Mouse (Mus musculus): ENCODE measurements at regions not wholly inside any gene's neighbourhood (a gene's known extent, or its start where the extent isn't known, plus 50 kb on each side); places are given as distances from the start of the nearest gene placed in this dataset.

DNA sequence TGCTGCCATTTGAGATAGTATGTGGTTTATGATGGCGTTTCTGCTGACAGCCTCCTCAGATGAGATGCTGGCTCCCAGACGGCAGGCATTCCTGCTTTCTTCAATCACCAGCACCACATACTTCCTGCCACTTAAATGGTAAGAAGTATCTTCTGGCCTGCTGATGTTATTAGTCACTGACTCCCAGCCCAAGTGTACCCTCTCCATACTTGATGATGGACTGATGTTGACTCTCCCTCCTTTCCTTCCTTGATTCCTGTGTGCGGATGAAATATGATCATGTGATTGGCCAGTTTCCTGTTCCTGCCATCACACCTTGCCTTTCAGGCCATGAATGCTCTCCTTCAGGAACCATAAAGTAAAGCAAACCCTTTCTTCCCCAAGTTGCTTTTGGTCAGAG lies 50.8 kb upstream of the Rpl10-ps3 start:
- no peak for ATAC-seq

- ATAC-seq, result no peak
Observed at GRCm38 (mm10) chr9:50396051-50396450, 51.3 kb upstream of the Rpl10-ps3 start.

GRCm38 (mm10) chr9:50408396-50408795 lies 63.6 kb upstream of the Rpl10-ps3 start:
- ATAC-seq, result no peak

DNA sequence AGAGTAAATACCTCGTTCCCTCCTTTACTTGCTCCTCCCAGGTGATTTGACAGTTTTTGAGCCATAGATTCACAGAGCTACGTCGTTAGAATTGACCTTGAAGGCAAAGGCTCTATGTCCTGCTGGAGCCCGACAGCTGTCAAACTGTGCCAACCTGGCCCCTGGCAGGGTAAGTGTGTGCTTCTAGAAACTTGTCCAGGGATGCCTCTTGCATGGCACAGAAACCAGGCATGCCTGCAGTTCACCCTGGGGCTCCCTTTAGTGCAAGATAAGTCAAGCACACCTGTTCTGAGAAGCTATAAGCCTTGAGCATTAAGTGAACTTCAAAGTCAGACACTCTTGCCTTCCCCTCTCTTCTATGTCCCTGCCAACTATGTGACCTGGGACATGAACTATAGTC lies 64.1 kb upstream of the Rpl10-ps3 start:
- no peak for ATAC-seq

DNA sequence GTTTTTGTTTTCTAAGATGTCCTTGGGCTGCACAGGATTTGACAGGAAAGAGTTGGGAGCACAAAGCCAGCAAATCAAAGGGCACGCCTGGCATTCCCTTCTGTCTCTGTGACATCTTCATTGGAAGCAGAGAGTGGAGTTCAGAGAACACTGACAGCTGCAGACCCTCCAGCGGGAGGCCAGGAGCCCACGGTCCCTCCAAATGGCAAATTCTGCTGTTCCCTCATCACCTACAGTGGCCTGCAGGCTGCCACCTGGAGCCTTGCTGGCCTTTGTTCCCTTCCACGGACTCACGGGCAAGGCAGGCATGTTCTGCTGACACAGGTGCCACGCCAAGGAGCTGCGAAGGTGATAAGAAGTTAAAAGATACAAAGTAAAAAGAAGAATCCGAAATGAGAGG lies 68.2 kb upstream of the Rpl10-ps3 start:
- no peak for ATAC-seq

DNA sequence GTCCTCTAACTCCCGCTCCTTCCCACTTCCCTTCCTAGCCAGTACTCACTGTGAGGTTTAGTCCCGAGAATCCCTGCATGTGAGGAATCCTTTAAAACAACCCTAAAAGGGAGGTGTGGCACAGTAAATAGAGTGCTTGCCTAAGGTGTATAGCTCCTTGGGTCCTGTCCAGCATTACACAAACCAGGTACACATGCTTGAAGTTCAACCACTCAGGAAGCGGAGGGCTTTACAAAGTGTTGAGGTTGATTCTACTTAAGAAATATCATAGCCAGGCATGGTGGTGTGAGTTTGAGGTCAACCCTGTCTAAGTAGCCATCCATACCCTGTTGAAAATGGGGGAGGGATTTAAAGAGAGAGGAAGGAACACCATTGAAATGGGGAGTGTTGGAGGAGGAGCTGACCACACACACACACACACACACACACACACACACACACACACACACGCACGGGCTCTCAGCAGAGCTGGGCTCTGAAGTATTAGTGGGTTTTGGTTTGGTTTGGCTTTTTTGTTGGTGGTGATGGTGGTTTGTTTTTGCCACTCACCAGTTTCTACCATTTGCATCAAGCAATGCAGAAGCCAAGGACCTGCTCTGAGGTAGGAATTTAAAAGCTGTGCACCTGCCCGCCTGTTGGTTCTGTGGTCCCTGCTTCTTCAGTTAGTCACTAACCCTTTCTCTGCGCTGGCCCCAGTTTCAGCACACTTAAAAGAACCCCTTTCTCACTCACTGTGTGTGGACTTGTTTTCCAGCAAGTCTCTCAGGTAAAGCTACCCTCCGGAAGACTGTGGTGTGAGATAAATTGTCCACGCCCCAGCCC lies 69.0 kb upstream of the Rpl10-ps3 start:
- no peak for ATAC-seq

GRCm38 (mm10) chr9:50414796-50415340 lies 70.1 kb upstream of the Rpl10-ps3 start:
- ATAC-seq, result no peak

GRCm38 (mm10) chr9:50416677-50417076 lies 71.9 kb upstream of the Rpl10-ps3 start:
- ATAC-seq, result peak; percentile 84

DNA sequence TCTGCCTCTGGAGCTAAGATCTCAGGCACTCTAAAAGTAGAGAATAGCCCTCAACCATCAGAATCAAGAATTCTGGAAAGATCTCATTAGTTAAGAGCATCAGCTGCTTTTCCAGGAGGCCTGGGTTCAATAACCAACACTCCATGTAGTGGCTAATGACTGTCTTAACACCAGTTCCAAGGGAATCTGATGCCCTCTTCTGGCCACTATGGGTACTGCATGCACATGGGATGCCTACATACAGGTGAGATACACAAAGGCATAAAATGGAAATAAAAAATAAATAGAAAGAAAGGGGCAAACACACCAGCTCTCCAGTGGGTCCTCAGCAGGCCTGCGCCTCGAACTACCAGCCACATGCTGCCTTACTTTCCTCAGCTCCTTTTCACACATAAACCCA lies 73.3 kb upstream of the Plet1 start:
- ATAC-seq, result no peak

GRCm38 (mm10) chr9:50421572-50422285 lies 72.6 kb upstream of the Plet1 start:
- ATAC-seq, result no peak

GRCm38 (mm10) chr9:50425866-50426495 lies 68.3 kb upstream of the Plet1 start:
- no peak for ATAC-seq

DNA sequence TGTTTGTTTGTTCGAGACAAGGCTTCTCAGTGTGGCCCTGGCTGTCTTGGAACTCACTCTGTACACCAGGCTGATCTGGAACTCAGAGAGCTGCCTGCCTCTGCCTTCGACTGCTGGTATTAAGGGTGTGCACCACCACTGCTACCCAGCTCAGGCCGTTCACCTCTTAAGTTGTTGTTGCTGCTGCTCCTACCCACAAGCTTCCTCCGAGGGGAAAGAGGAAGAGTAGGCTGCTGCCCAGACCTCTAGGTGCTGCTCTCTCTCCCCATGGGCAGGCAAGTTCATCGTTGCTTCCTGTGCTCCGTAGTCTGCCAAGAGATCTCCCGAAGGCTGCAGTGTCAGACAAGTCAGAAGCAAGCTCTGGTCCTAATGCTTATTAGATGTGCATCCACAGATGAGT lies 64.2 kb upstream of the Plet1 start:
- no peak for ATAC-seq

DNA sequence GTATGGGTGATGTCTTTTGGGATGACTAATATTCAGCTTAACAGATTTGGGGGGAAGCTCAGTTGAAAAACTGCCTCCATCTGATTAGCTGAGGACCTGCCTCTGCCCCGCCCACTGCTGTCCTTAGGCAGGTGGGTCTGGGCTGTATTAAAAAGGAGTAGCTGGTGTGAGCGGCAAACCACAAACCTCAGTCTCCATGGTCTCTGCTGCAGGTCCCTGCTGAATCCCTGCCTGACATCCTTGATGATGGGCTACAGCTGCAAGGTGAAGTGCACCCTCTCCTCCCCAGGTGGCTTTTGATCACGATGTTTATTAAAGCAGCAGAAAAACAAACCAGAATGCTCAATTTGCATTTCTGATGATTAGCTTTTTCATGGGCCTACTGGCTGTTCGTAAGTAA lies 60.8 kb upstream of the Plet1 start:
- no peak for ATAC-seq

- ATAC-seq, result no peak
Observed at GRCm38 (mm10) chr9:50433978-50434377, 60.3 kb upstream of the Plet1 start.

GRCm38 (mm10) chr9:50437830-50438722 lies 56.2 kb upstream of the Plet1 start:
- ATAC-seq, result peak; percentile 54

DNA sequence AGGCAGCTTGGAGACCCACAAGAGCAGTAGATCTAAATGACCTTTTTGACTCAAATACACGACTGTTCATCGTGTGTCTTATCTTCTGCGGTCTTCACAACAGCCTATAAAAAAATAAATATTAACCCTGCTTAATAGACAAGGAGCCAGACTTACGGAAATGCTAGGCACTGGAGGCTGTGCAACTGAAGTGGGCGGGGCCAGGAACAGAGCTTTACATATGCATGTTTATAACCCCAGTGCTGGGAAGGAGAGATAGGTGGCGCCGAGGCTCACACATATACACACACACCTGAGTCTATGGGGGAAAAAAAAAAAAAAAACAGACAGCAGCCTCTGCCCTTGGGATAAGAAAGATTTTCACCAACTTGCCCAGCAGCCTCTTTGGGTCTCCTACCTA lies 55.6 kb upstream of the Plet1 start:
- no peak for ATAC-seq

GRCm38 (mm10) chr9:50440222-50440621 lies 54.1 kb upstream of the Plet1 start:
- ATAC-seq, result no peak

- ATAC-seq, result no peak
Observed at GRCm38 (mm10) chr9:50440689-50441088, 53.6 kb upstream of the Plet1 start.

DNA sequence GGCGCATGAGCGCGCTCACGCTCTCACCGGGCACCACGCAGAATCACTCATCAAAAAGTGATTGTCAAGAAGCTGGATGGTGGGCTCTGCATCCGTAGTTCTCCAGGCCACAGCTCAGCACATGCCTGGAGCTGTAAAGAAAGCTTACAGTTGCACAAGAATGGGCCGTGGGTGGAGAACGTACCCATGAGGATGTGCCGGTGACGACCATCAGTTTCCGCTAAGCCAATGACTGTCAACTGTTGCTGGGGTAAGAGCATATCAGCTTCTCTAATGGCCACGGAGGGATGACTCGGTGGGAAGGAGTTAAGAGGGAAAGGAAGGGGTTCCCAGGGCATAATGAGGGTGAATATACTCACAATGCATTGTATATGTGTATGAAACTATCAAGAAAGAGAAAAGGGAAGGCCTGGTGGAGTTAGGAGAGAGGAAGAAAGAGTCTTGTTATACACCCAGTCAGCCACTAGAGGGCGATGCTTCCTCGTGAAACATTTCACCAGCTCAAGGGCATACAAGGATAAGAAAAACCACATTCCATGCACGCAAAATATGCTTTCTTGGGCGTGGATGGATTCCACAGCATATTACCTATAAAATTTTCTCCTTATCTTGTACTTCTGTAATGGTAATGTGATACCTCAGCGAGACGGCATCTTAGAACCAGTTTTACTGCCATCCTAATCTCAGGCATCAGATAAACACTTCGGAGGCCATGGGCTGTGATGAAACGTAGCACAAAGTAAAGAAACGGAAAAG lies 50.4 kb upstream of the Plet1 start:
- ATAC-seq, result no peak

All from activated CD4-positive, CD25-positive, alpha-beta regulatory T cell, adult 4 months (primary cell).